Mouse (Mus musculus): ENCODE measurements around the gene Engase.

DNA sequence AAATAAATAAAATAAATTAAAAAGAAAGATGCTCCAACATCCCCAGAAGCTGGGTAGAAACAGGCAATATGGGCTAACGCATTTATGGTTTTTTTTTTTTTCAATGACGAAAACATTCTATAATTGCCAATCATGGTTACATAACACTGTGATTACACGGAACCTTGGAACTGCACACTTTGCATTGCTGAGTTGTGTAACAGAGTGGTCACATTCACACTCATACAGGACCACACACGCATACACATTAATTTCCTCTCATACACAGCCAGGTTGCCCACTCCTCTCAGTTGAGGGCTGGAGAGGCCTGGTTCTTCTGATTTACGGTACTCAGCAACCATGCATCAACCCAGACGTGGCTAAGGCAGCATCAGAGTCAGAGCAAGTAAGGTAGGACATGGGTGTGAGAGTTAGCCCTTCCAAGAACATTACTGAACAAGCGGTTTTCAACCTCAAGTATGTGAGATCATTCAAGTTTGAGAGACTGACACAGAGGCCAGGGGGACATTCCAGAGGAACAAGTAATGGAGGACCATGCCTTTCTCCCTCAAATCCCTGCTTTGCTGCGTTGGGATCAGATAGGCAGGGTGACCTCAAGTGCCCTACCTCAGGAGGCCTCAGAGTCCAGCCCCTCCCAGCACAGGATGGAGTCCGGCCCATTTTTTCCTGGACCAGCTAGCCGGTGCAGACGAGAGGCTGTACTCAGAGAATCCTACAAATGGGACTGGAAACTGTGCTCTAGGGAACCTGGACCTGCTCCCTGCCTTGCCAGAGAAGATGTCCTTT is 22.6 kb upstream of the Engase start:
- no peak for TF ChIP-seq CHD2 (IDR thresholded peaks at IDR 0.05; ENCODE audit: low read depth, low read length)
- TF ChIP-seq ZC3H11A (IDR thresholded peaks at IDR 0.05; ENCODE audit: borderline replicate concordance, low read depth, low read length) = no peak
- no peak for TF ChIP-seq HCFC1 (IDR thresholded peaks at IDR 0.05; ENCODE audit: borderline replicate concordance, insufficient read depth, low read length)
- TF ChIP-seq MAFK (IDR thresholded peaks at IDR 0.05; ENCODE audit: insufficient read depth, low read depth, low read length) = no peak
- no peak for TF ChIP-seq ZNF384 (IDR thresholded peaks at IDR 0.05; ENCODE audit: low read depth, low read length)

Measured in ES-E14 (cell line).